Mouse (Mus musculus) R1 (cell line): ENCODE results near the gene Hexim1.

Experiments
- DNase-seq: peaks from one replicate; pipeline ENCODE4 v3.0.0-alpha.2; 2018; ENCODE audit warnings: low read depth, low spot score

The Hexim1 gene

GRCm38 (mm10) chr11:103118866-103119265 is 2.8 kb downstream of the Hexim1 start:
- DNase-seq, result no peak

DNA sequence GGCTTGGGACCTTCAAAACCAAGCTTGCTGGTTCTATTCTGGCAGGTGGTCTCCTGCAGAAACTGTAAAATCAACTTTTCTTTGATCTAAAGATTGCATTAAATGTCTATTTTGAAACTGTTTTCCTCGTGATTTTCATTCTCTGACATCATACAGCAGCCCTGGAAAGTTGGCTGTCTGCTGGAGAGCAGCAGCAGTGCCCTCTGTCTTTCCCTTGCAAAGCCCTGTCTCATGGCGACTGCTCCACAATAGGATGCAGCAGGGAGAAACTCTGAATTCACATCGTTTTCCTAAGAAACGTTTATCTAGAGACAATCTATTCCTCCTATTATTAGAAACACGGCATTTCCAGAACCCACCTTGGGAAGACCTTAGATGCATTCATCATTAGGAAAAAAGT is 3.6 kb downstream of the Hexim1 start:
- no peak for DNase-seq

DNA sequence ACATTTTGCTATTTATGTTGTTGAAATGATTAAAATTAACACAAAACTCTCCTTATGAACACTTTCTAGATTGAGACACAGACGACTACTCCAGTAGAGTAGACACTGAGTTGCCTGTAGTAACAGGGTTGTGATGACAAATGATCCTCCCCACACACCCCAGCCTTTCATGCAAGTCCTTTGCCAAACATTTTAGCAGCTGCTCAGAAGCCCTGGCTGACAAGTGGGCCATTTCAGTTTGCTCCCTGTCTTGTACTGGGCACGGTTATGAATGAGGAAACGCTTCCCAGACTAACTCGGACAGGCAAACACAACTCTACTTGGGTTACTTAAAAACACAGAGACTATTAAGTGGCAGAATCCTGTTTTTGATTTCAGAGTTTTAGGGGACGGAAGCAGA is 4.3 kb downstream of the Hexim1 start:
- DNase-seq, result no peak

- peak; percentile 55 for DNase-seq
These were observed 15.9 kb downstream of the Hexim1 start, which contains the start of gene Hexim2 for GRCm38 (mm10) chr11:103131701-103132575. Gene Hexim2 (plus strand): TSS chr11:103132429.

DNA sequence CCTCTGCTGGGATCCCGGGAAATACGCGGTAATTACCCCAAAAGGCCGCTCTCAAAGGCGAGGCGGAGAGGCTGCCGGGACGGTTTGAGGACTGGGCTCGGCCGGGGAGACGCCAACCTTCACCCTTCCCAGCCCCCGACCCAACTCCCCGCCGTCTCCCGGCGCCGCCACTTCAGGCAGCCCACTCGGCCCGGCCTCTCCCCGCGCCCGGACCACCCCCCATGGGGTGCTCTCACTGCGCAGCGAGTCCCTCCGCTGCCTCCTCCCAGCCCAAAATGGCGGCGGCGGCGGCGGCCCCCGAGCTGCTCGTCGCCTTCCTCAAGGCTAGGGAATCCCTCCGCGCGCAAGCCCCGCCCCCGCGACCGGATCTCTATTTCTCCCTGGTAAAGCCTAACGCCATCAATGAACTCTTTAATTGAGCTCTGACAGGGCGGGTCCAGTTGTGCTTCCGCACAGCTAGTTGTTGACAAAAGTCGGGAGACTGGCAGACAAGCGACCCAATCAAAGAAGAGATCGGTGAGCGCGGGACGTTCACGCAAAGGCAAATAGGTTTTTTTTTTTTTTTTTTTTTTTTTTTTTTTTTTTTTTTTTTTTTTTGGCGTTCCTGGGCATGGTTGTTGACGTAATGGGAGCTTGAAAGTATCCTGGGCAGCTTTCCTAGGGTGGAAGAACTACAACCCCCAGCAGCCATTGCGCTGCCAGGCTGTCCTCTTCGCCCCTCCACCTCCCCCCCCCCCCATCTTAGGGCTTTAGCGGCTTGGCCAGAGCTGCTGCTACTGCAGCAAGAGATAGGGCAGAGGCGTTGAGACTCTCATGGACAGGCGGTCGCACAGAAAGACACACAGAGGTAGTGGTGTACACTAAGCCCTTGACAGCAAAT is 16.8 kb downstream of the Hexim1 start:
- DNase-seq, result peak; percentile 100

GRCm38 (mm10) chr11:103133456-103134185 is 17.6 kb downstream of the Hexim1 start:
- no peak for DNase-seq

DNA sequence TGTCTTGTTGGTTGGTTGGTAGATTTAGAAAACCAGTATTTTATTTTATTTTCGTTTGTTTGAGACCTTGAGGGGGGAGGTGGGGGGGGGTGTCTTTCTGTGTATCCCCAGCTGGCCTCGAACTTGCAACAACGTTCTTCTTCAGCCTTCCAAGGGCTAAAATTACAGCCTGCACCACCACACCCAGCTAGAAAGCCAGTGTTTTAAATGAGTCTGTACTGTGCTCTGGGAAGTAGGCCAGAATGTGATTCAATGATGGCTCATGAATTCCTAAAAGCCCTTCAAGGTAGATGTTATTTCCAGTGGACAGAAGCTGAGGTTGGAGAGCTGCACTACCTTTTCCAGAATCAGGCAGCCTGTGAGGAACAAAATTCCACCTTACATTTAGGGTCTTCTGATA is 18.2 kb downstream of the Hexim1 start:
- DNase-seq, result no peak

DNA sequence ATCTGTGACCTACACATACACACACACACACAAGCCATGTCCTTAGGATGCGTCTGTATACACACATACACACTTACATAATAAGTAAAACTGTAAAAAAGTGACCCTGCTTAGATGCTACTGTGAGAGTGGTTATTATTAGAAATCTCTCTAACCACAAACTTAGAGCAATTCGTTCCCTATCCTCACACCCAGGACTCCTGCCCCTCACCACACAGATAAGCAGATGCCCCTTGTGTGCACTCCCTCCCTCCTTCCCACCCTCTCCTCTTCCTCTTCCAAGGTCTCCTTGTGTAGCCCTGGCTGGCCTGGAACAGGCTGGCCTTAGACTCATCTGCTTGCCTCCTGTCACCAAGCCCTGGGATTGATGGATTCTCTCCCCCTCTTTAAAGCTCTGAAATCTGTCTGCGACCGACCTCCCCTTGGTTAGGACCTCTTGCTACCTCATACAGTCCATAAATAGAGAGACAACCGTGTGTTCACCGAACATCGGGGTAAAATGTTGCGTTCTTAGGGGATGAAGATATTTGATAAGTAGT is 20.1 kb downstream of the Hexim1 start:
- DNase-seq, result no peak

DNA sequence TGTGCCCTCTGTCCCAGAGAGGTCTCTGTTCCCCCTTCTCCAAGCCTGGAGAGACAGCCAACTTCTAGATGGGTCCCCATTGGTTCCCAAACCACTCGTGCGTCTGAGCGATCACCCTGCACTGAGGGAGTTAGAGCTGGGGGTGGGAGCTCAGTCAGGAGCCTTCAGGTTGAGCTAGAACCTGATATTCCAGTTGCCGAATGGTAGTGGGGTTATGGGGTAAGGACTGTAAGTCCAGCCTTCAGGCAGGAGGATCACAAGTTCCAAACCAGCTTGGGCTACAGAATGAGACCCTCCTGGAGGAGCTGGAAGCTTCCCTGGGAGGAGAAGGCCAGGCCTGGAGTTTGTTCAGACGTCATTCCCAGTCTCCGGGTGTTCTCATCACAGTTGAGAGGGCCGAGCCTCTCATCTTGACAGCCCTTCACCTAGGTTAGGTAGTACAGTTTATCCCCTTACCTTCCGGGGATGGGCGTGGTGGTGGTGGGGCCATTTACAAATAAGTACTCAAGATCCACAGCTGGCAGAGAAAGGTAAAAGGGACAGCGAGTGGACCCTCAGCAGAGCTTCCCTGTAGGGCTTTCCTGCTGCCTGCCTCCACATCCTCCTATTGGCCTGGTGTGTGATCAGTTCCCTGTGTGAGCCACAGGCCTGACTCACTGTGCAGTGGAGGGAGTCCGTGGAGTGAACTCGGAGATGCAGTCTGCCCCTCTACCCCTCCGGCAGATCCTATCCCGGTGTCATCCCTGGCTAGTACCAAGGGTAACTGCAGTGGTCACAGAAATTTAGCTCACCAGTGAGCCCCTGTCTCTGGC is 24.1 kb downstream of the Hexim1 start:
- no peak for DNase-seq

- DNase-seq, result no peak
These were observed 24.7 kb downstream of the Hexim1 start for GRCm38 (mm10) chr11:103140763-103141100.

- DNase-seq, result no peak
These were observed 25.3 kb downstream of the Hexim1 start for GRCm38 (mm10) chr11:103141101-103141943.

GRCm38 (mm10) chr11:103141944-103142255 is 25.9 kb downstream of the Hexim1 start:
- no peak for DNase-seq

DNA sequence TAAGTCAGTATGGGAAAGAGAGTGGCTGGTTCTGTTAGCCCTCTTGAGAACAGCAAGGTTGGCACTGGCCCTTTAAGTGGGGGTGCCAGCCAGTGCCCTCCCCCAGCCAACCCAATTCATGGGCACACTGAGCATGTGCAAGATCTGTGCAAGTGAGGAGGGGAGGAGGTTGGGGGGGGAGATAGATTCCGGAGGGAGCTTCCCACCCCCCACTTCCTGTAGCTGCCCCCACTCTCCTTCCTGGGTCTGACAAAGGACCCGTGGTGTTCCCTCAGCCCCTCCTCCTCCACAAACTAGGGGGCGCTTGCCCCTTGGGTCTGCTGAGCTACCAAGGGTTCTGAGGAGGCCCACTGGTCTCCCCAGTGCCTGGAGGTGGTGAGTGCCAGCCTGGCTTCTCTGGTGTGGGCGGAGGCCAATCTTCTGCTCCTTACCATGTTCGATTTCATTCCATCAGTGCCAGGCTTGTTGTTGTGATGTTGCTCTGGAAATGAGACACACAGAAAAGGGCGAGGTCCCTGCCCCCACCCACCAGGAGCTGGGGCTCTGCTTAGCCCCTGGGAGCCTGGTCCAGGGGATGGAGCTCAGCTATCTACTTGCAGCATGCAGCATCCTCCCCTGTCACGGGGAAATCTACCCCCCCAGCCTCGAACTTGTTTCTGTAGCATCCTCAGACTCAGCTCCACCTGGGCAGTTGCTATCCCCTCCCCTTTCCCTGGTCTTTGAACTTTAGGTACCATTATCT is 26.6 kb downstream of the Hexim1 start:
- DNase-seq, result no peak

DNA sequence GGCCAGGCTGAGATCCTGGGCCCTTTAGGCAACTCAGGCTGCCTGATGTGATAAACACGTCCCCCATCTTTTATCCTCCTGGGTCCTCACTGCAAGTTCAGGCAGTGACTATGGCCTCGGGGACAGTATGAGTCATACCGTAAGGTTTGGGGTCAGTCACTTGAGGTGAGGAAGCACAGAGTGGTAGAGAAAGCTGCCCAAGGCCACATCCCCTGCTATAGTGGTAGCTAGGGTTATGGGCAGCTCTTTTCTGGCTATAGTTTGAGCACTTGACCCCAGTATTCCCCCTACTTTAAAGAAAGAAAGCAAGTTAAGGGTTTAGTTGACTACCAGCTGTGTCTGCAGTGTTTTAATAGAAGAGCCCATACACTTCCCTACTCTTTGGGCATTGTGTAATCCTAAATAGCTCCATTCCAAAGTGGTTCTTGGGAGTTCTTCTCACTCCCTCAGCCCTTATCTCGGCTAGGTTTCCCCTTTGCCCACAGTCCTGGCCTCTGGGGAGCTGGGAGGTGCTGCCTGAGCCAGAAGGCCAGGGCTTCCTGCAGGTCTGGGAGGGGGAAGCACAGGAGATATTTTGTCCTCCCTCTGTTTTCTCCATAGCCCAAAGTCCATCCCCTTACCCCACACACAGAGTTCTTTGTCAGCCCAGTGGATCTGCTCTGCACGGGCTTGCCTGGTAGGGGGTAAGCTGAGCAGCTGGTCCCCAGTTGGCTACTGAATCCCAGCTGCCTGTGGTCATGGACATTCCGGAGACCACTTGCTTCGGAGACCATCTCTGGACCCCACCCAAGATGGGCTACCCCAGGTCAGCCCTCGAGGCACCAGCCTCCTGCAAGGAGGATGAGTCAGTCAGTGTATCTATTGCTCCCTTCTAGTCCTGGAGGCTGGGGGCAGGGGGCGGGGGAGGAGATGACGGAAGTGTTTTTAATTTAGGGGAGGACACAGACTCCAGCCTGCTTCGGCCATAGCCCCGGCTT is 28.6 kb downstream of the Hexim1 start:
- no peak for DNase-seq

DNA sequence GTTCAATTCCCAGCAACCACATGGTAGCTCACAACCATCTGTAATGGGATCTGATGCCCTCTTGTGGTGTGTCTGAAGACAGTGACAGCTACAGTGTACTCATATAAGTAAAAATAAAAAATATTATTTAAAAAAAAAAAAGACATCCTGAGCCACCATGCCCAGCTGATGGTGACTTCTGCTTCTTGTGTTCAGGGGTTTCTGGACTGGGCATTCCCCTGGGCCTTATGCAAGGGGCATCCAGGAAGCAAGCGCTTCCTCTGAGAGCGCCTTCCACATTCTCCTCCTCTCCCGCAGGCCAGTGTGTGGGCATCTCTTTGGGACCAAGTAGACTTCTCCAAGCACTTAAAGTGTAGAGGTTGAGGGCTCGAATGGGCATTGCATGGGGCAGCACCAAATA is 30.4 kb downstream of the Hexim1 start:
- DNase-seq, result no peak

DNA sequence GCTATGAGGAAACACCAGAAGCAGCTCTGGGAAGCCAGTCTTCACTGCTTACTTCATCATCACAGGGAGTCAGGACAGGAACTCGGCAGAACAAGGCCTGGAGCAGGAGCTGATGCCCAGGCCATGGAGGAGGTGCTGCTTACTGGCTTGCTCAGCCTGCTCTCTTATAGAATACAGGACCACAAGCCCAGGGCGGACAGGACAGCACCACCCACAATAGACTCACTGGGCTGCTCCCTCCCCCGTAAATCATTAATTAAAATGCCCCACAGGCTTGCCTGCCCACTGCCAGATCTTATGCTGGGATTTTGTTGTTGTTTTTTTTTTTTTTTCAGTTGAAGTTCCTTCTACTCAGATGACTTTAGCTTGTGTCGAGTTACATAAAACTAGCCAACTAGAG is 31.7 kb downstream of the Hexim1 start:
- no peak for DNase-seq

DNA sequence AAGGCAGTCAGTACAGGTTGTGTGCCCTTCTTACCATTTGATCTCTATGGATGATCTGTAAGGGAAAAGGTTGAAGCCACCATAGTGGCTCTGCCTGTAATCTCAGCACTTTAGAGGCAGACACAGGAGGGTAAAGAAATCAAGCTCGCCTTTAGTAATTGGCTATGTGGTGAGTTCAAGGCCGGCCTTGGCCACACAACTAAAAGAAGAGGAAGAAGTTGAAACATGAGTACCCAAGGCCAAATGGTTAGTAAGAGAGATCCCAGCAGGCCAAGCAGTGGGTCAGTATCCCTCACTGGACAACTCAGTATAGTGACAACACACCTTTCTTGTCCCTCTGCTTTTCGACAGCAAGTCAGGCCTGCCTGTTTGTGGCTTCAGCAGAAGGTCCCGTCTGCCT is 33.7 kb downstream of the Hexim1 start:
- DNase-seq, result no peak
